Mouse (Mus musculus): ENCODE results near the gene Higd1a. TPM values are rescaled to one million over a fixed set of nuclear protein-coding genes. Genes with fewer than 3 reads are reported as not detected.
A peak's percentile ranks its signal among the peaks of the same experiment; 100 is the strongest.

The Higd1a gene
- polyA plus RNA-seq (2015; fragmentation: Nextera tagmentation; extraction: Ambion mirVana) = 120 and 142 TPM in 2 replicates

GRCm38 (mm10) chr9:121858153-121858488, at the start of gene Higd1a:
TSS of gene Higd1a (minus strand) at chr9:121858362.
- peaks cover 5% of the 10 kb centered on the region for H3K4me1 ChIP-seq (ENCODE audit: insufficient read depth, low read length)
- H3K9me3 ChIP-seq (ENCODE audit: low read length) = no peaks in the 10 kb centered on the region
- peaks cover 2% of the 10 kb centered on the region; the same call in 1 of the 2 replicates for H3K36me3 ChIP-seq (ENCODE audit: insufficient read depth, low read length)
- 14% methylated on average over 6 of the region's 6 CpGs for WGBS
- no peak for ATAC-seq (ENCODE audit: low FRiP score, low TSS enrichment)
- H3K4me2 ChIP-seq (replicated peaks; ENCODE audit: low read depth, low read length) = peak within 1 kb of the TSS; percentile 75
- H3K27ac ChIP-seq (ENCODE audit: low read length) = peak within 1 kb of the TSS; percentile 98
- H3K9ac ChIP-seq (replicated peaks; ENCODE audit: low read length) = peak within 1 kb of the TSS; percentile 86
- peak within 1 kb of the TSS; percentile 81 for H3K4me3 ChIP-seq (ENCODE audit: low read length)
- H3K27me3 ChIP-seq (ENCODE audit: insufficient read depth, low read length) = no peaks in the 10 kb centered on the region

- Histone ChIP-seq H3K4me1 (ENCODE audit: insufficient read depth, low read length) (no peaks in the 10 kb centered on the region), H3K36me3 (ENCODE audit: insufficient read depth, low read length) (no peaks in the 10 kb centered on the region), H3K4me3 (ENCODE audit: low read length) (no peak overlapping the region), H3K27me3 (ENCODE audit: insufficient read depth, low read length) (no peaks in the 10 kb centered on the region), H3K27ac (ENCODE audit: low read length) (no peak overlapping the region), H3K4me2 (replicated peaks; ENCODE audit: low read depth, low read length) (no peak overlapping the region), H3K9ac (replicated peaks; ENCODE audit: low read length) (no peak overlapping the region), H3K9me3 (ENCODE audit: low read length) (no peaks in the 10 kb centered on the region)
- 66% methylated on average over 10 of the region's 10 CpGs for WGBS
- no peak for ATAC-seq (ENCODE audit: low FRiP score, low TSS enrichment)
Measured at GRCm38 (mm10) chr9:121907356-121908070, 49.4 kb upstream of the Higd1a start.

DNA sequence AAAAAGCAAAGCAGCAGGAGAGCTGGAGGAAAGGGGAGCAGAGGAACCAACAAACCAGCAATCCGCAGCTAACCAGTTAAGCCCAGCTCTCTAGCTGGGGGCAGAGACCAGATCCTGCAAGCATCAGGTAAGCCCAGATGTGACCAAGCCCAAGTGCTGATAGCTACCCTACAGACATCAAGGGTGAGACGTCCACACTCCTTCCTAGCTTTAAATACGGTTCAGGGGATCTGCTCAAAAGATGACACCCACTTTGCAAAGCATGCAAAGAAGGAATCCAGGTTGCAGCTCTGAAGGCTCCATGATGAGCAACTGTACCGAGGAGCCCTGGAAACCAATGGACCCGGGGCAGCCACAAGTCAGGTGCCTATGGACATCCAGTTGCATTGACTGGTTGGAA, 48.3 kb upstream of the Higd1a start:
- H3K9ac ChIP-seq (replicated peaks; ENCODE audit: low read length) = no peak overlapping the region
- H3K9me3 ChIP-seq (ENCODE audit: low read length) = no peaks in the 10 kb centered on the region
- H3K36me3 ChIP-seq (ENCODE audit: insufficient read depth, low read length) = no peaks in the 10 kb centered on the region
- no peaks in the 10 kb centered on the region for H3K27me3 ChIP-seq (ENCODE audit: insufficient read depth, low read length)
- WGBS = 87% methylated on average over 5 of the region's 5 CpGs
- H3K4me2 ChIP-seq (replicated peaks; ENCODE audit: low read depth, low read length) = no peak overlapping the region
- ATAC-seq (ENCODE audit: low FRiP score, low TSS enrichment) = no peak
- no peak overlapping the region for H3K27ac ChIP-seq (ENCODE audit: low read length)
- H3K4me3 ChIP-seq (ENCODE audit: low read length) = no peak overlapping the region
- H3K4me1 ChIP-seq (ENCODE audit: insufficient read depth, low read length) = peaks cover 3% of the 10 kb centered on the region; the same call in 1 of the 2 replicates

GRCm38 (mm10) chr9:121905556-121906185, 47.5 kb upstream of the Higd1a start:
- Histone ChIP-seq H3K27me3 (ENCODE audit: insufficient read depth, low read length) (no peaks in the 10 kb centered on the region), H3K4me3 (ENCODE audit: low read length) (no peak overlapping the region), H3K27ac (ENCODE audit: low read length) (no peak overlapping the region), H3K9ac (replicated peaks; ENCODE audit: low read length) (no peak overlapping the region), H3K4me1 (ENCODE audit: insufficient read depth, low read length) (peaks cover 3% of the 10 kb centered on the region), H3K36me3 (ENCODE audit: insufficient read depth, low read length) (no peaks in the 10 kb centered on the region), H3K9me3 (ENCODE audit: low read length) (no peaks in the 10 kb centered on the region), H3K4me2 (replicated peaks; ENCODE audit: low read depth, low read length) (no peak overlapping the region)
- WGBS = 88% methylated on average over 4 of the region's 4 CpGs
- ATAC-seq (ENCODE audit: low FRiP score, low TSS enrichment) = no peak

DNA sequence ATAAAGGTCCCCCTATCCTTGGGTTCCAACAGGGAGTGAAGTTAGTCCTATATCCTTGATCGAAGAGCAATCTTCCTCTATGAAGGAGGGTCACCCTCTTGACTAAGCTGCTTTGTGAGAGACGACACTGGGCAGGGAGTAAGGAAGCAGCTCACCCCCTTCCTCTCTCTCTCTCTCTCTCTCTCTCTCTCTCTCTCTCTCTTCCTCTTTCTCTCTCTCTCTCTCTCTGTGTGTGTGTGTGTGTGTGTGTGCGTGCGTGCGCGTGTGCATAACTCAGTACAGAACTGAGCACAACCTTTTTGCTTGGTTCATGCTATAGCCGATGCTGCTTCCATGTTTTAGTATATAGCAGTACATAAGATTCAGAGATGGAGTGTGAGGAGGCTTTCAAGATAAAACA, 46.8 kb upstream of the Higd1a start:
- H3K27me3 ChIP-seq (ENCODE audit: insufficient read depth, low read length) = no peaks in the 10 kb centered on the region
- H3K4me2 ChIP-seq (replicated peaks; ENCODE audit: low read depth, low read length) = no peak overlapping the region
- H3K4me3 ChIP-seq (ENCODE audit: low read length) = no peak overlapping the region
- H3K27ac ChIP-seq (ENCODE audit: low read length) = no peak overlapping the region
- no peaks in the 10 kb centered on the region for H3K9me3 ChIP-seq (ENCODE audit: low read length)
- no peak for ATAC-seq (ENCODE audit: low FRiP score, low TSS enrichment)
- no peak overlapping the region for H3K9ac ChIP-seq (replicated peaks; ENCODE audit: low read length)
- peaks cover 3% of the 10 kb centered on the region for H3K4me1 ChIP-seq (ENCODE audit: insufficient read depth, low read length)
- H3K36me3 ChIP-seq (ENCODE audit: insufficient read depth, low read length) = no peaks in the 10 kb centered on the region
- 90% methylated on average over 7 of the region's 7 CpGs for WGBS

GRCm38 (mm10) chr9:121904319-121904718, 46.2 kb upstream of the Higd1a start:
- H3K36me3 ChIP-seq (ENCODE audit: insufficient read depth, low read length) = no peaks in the 10 kb centered on the region
- H3K27ac ChIP-seq (ENCODE audit: low read length) = no peak overlapping the region
- no peak overlapping the region for H3K9ac ChIP-seq (replicated peaks; ENCODE audit: low read length)
- WGBS = 78% methylated on average over 4 of the region's 4 CpGs
- H3K4me3 ChIP-seq (ENCODE audit: low read length) = no peak overlapping the region
- no peaks in the 10 kb centered on the region for H3K27me3 ChIP-seq (ENCODE audit: insufficient read depth, low read length)
- no peaks in the 10 kb centered on the region for H3K9me3 ChIP-seq (ENCODE audit: low read length)
- no peak for ATAC-seq (ENCODE audit: low FRiP score, low TSS enrichment)
- no peak overlapping the region for H3K4me2 ChIP-seq (replicated peaks; ENCODE audit: low read depth, low read length)
- peaks cover 3% of the 10 kb centered on the region for H3K4me1 ChIP-seq (ENCODE audit: insufficient read depth, low read length)

DNA sequence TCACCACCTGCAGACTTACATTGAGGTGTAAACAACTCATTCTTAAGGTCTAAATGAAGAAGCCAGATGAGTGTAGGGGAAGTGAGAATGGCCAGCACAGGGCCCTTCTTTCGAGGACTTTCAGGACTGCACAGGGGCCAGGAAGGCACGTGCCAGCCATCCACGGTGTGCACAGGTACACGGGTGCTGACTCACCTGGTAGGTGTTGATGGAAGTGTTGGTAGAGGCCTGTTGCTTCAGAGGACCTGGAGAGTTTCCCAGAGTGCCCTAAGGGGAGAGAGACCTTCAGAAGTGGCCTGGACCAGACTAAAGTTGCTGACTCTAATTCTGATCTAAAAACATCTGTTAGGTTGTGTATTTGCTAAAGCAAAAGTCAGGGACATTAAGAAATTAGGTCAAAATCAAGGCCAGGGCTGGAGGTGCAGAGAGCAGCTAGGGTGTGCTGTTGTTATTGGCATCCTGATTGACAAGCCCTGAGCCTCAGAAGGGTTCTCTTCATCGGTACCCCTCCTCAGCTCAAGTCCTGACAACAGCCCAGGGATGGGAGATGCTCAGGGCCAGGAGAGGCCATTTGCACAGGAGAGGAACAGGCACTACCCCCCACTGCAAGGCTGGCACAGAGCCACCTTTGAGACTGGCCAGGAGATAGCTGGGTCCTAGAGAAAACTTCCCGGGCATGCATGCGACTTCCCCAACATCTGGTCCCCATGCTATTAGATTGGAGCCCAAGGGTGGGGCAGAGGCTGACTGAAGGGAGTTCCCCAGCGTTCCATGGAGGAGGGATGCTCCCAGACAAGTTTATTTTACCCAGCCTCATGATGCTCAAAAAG, 45.5 kb upstream of the Higd1a start:
- WGBS = 81% methylated on average over 8 of the region's 8 CpGs

GRCm38 (mm10) chr9:121901710-121902700, 43.8 kb upstream of the Higd1a start:
- no peak for ATAC-seq (ENCODE audit: low FRiP score, low TSS enrichment)
- Histone ChIP-seq H3K4me2 (replicated peaks; ENCODE audit: low read depth, low read length) (no peak overlapping the region), H3K9me3 (ENCODE audit: low read length) (no peaks in the 10 kb centered on the region), H3K27ac (ENCODE audit: low read length) (no peak overlapping the region), H3K36me3 (ENCODE audit: insufficient read depth, low read length) (no peaks in the 10 kb centered on the region), H3K4me3 (ENCODE audit: low read length) (no peak overlapping the region), H3K27me3 (ENCODE audit: insufficient read depth, low read length) (no peaks in the 10 kb centered on the region), H3K4me1 (ENCODE audit: insufficient read depth, low read length) (peaks cover 3% of the 10 kb centered on the region), H3K9ac (replicated peaks; ENCODE audit: low read length) (no peak overlapping the region)
- 64% methylated on average over 5 of the region's 5 CpGs for WGBS

More for the DNA sequence above, 45.5 kb upstream of the Higd1a start:
- H3K27ac ChIP-seq (ENCODE audit: low read length) = no peak overlapping the region
- peaks cover 3% of the 10 kb centered on the region for H3K4me1 ChIP-seq (ENCODE audit: insufficient read depth, low read length)
- H3K4me2 ChIP-seq (replicated peaks; ENCODE audit: low read depth, low read length) = no peak overlapping the region
- no peak for ATAC-seq (ENCODE audit: low FRiP score, low TSS enrichment)
- no peaks in the 10 kb centered on the region for H3K36me3 ChIP-seq (ENCODE audit: insufficient read depth, low read length)
- H3K27me3 ChIP-seq (ENCODE audit: insufficient read depth, low read length) = no peaks in the 10 kb centered on the region
- no peaks in the 10 kb centered on the region for H3K9me3 ChIP-seq (ENCODE audit: low read length)
- H3K4me3 ChIP-seq (ENCODE audit: low read length) = no peak overlapping the region
- H3K9ac ChIP-seq (replicated peaks; ENCODE audit: low read length) = no peak overlapping the region

GRCm38 (mm10) chr9:121900282-121900855, 42.2 kb upstream of the Higd1a start:
- no peaks in the 10 kb centered on the region for H3K36me3 ChIP-seq (ENCODE audit: insufficient read depth, low read length)
- H3K4me1 ChIP-seq (ENCODE audit: insufficient read depth, low read length) = peaks cover 4% of the 10 kb centered on the region
- 88% methylated on average over 5 of the region's 5 CpGs for WGBS
- no peak overlapping the region for H3K27ac ChIP-seq (ENCODE audit: low read length)
- no peak overlapping the region for H3K4me2 ChIP-seq (replicated peaks; ENCODE audit: low read depth, low read length)
- no peaks in the 10 kb centered on the region for H3K27me3 ChIP-seq (ENCODE audit: insufficient read depth, low read length)
- H3K9me3 ChIP-seq (ENCODE audit: low read length) = no peaks in the 10 kb centered on the region
- H3K9ac ChIP-seq (replicated peaks; ENCODE audit: low read length) = no peak overlapping the region
- ATAC-seq (ENCODE audit: low FRiP score, low TSS enrichment) = no peak
- H3K4me3 ChIP-seq (ENCODE audit: low read length) = no peak overlapping the region

All from kidney, embryonic 16.5 days (tissue).